8 mouse cellular contexts compared by ENCODE assay signal in the genomic region with DNA sequence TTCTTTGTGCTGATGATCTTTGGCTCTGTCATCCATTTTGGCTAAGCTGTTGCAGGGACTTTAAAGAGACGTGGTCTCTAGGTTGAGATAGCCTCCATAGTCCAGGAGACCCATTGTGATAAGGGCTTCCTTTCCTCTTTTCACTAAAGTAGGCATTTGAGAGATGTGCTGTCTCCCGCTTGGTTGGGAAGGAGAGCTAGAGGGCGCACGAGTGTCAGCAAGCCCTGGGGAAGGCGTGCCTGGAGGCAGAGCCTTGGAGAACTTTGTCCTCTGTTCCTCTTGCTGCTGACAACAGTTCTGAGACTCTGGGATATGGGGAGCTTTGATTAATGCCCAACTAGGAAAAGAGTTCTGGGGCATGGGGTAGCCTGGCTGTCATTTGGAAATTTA. TPM values are rescaled to one million over a fixed set of nuclear protein-coding genes. Genes with fewer than 3 reads are reported as not detected.
DNase-seq lines count a peak whose midpoint lies in the region; ATAC-seq and TF ChIP-seq lines count a peak whose summit lies in the region.

No protein-coding gene starts in this region.

- no peaks in the 10 kb centered on the region for H3K9me3 ChIP-seq in heart, embryonic 13.5 days
- no peaks in the 10 kb centered on the region for H3K9me3 ChIP-seq in heart, embryonic 12.5 days (replicated peaks)
- H3K9me3 ChIP-seq in ES-E14 (ENCODE audit: control insufficient read depth, insufficient read depth, low read depth, low read length) = no peaks in the 10 kb centered on the region
- no peaks in the 10 kb centered on the region for H3K9me3 ChIP-seq in embryonic facial prominence, embryonic 10.5 days

- H3K4me3 ChIP-seq in heart, embryonic 13.5 days = no peak overlapping the region
- H3K4me3 ChIP-seq in heart, embryonic 12.5 days = no peak overlapping the region
- H3K4me3 ChIP-seq in ES-E14 (ENCODE audit: insufficient read depth in 1 of 2, low read depth in 1 of 2, low read length in 2 of 2, poor library complexity in 1 of 2, severe bottlenecking in 1 of 2) = no peak overlapping the region
- H3K4me3 ChIP-seq in bone marrow, adult 2 months (replicated peaks; ENCODE audit: control insufficient read depth, low read depth, low read length) = no peak overlapping the region
- H3K4me3 ChIP-seq in embryonic facial prominence, embryonic 10.5 days = no peak overlapping the region

- peaks cover 27% of the 10 kb centered on the region for H3K4me1 ChIP-seq in heart, embryonic 13.5 days
- peaks cover 31% of the 10 kb centered on the region for H3K4me1 ChIP-seq in heart, embryonic 12.5 days (replicated peaks)
- peaks cover under 1 to 3% of the 10 kb centered on the region in 2 experiments; a peak in 1 of 4 replicates for H3K4me1 ChIP-seq in ES-E14 (ENCODE audit: control insufficient read depth in 2 of 2, insufficient read depth in 2 of 2, low read length in 2 of 2, poor library complexity in 1 of 2)
- H3K4me1 ChIP-seq in bone marrow, adult 2 months (ENCODE audit: control insufficient read depth, insufficient read depth, low read length) = peaks cover under 1% of the 10 kb centered on the region
- H3K4me1 ChIP-seq in embryonic facial prominence, embryonic 10.5 days = peaks cover 21% of the 10 kb centered on the region

- TF ChIP-seq CTCF in bone marrow, adult 2 months (IDR thresholded peaks at IDR 0.05; ENCODE audit: control insufficient read depth, insufficient read depth, low read length) = peak; percentile 31; the same call in 1 of the 2 replicates

- peak; percentile 13 for DNase-seq in ES-E14 (ENCODE audit: low read depth, low spot score)
- DNase-seq in kidney, postnatal 25 days = peak; percentile 85 to 89
- no peak for DNase-seq in embryonic facial prominence, embryonic 10.5 days (ENCODE audit: low spot score)
- no peak for DNase-seq in left cerebral cortex, adult 8-10 months (ENCODE audit: low spot score in 2 of 2)

- H3K27me3 ChIP-seq in heart, embryonic 13.5 days (replicated peaks) = no peaks in the 10 kb centered on the region
- H3K27me3 ChIP-seq in heart, embryonic 12.5 days (replicated peaks) = no peaks in the 10 kb centered on the region
- no peaks in the 10 kb centered on the region for H3K27me3 ChIP-seq in embryonic facial prominence, embryonic 10.5 days (replicated peaks; ENCODE audit: low read depth, poor library complexity, severe bottlenecking)

- H3K4me2 ChIP-seq in heart, embryonic 13.5 days = no peak overlapping the region
- no peak overlapping the region for H3K4me2 ChIP-seq in heart, embryonic 12.5 days

- 67% methylated on average over 5 of the region's 5 CpGs for WGBS in heart, embryonic 13.5 days
- WGBS in heart, embryonic 12.5 days = 55% methylated on average over 5 of the region's 5 CpGs
- 84% methylated on average over 5 of the region's 5 CpGs for WGBS in bone marrow, adult 2 months
- 78% methylated on average over 5 of the region's 5 CpGs for WGBS in embryonic facial prominence, embryonic 10.5 days

- in situ Hi-C loops in ES-E14 (cut with MboI; ENCODE audit: low sequenced_read_pairs in 2 of 2, unreplicated experiment in 2 of 2) = no loop called here

- TF ChIP-seq POLR2A in bone marrow, adult 2 months (IDR thresholded peaks at IDR 0.05; ENCODE audit: borderline replicate concordance, control insufficient read depth, low read depth, low read length) = no peak

- H3K9ac ChIP-seq in heart, embryonic 13.5 days = no peak overlapping the region
- H3K9ac ChIP-seq in heart, embryonic 12.5 days = no peak overlapping the region
- no peak overlapping the region for H3K9ac ChIP-seq in ES-E14 (ENCODE audit: insufficient read depth, low read depth, low read length, poor library complexity, severe bottlenecking)

- peak overlapping the region; percentile 49; the same call in 1 of the 2 replicates for H3K27ac ChIP-seq in heart, embryonic 13.5 days (replicated peaks)
- H3K27ac ChIP-seq in heart, embryonic 12.5 days (ENCODE audit: poor library complexity, severe bottlenecking) = no peak overlapping the region; the same call in 1 of the 2 replicates
- no peak overlapping the region for H3K27ac ChIP-seq in ES-E14 (ENCODE audit: insufficient read depth, low read depth, low read length, poor library complexity, severe bottlenecking)
- H3K27ac ChIP-seq in bone marrow, adult 2 months (ENCODE audit: control insufficient read depth, insufficient read depth, low read depth, low read length, poor library complexity) = no peak overlapping the region
- H3K27ac ChIP-seq in embryonic facial prominence, embryonic 10.5 days (replicated peaks) = no peak overlapping the region

- peaks cover 83% of the 10 kb centered on the region for H3K36me3 ChIP-seq in heart, embryonic 13.5 days
- peaks cover 69% of the 10 kb centered on the region for H3K36me3 ChIP-seq in heart, embryonic 12.5 days
- peaks cover 45% of the 10 kb centered on the region for H3K36me3 ChIP-seq in ES-E14 (ENCODE audit: control insufficient read depth, insufficient read depth, low read length, poor library complexity, severe bottlenecking)
- peaks cover 96% of the 10 kb centered on the region for H3K36me3 ChIP-seq in embryonic facial prominence, embryonic 10.5 days (replicated peaks)

- no peak for ATAC-seq in heart, embryonic 13.5 days (ENCODE audit: extremely low read depth, insufficient number of reproducible peaks, low FRiP score, low TSS enrichment)
- ATAC-seq in heart, embryonic 12.5 days (ENCODE audit: insufficient number of reproducible peaks, low FRiP score) = no peak
- no peak for ATAC-seq in erythroid progenitor cell, adult 5-6 weeks (replicated peaks; ENCODE audit: low FRiP score, poor library complexity, severe bottlenecking)

TF ChIP-seq in ES-E14, 5 proteins besides CTCF, POLR2A, EP300 and RAD21:
- TF ChIP-seq ZC3H11A (IDR thresholded peaks at IDR 0.05; ENCODE audit: borderline replicate concordance, low read depth, low read length) (no peak; the same call in 1 of the 2 replicates), HCFC1 (IDR thresholded peaks at IDR 0.05; ENCODE audit: borderline replicate concordance, insufficient read depth, low read length) (no peak), CHD2 (IDR thresholded peaks at IDR 0.05; ENCODE audit: low read depth, low read length) (no peak), ZNF384 (IDR thresholded peaks at IDR 0.05; ENCODE audit: low read depth, low read length) (no peak), MAFK (IDR thresholded peaks at IDR 0.05; ENCODE audit: insufficient read depth, low read depth, low read length) (no peak)

RNA-seq across cellular contexts. Expression of a gene that starts 20.3 kb away (rescaled TPM):
- 100.0 and 109 TPM in 2 replicates for polyA plus RNA-seq in heart, embryonic 13.5 days (2015; fragmentation: Nextera tagmentation; extraction: Ambion mirVana)
- 107 and 115 TPM in 2 replicates for polyA plus RNA-seq in heart, embryonic 12.5 days (2016; fragmentation: Nextera tagmentation; extraction: Ambion mirVana)
- total RNA-seq in ES-E14 (2012; rRNA removed) = 97.9 and 103 TPM in 2 replicates
- 199 and 273 TPM in 2 replicates for polyA plus RNA-seq in bone marrow, adult 2 months (2011; ENCODE audit: insufficient read depth, insufficient read length, low replicate concordance, missing spikeins)
- total RNA-seq in erythroid progenitor cell, adult 5-6 weeks (2015; ENCODE audit: low replicate concordance) = 118 and 151 TPM in 2 replicates
- total RNA-seq in erythroid progenitor cell, adult 5-6 weeks (2017; ENCODE audit: low replicate concordance) = 103 and 168 TPM in 2 replicates
- polyA plus RNA-seq in embryonic facial prominence, embryonic 10.5 days (2016; fragmentation: Nextera tagmentation; extraction: Ambion mirVana) = 161 and 162 TPM in 2 replicates
- total RNA-seq in left cerebral cortex, adult 8-10 months (2022) = 100 to 1,000 TPM; 174 to 191 (median 186) TPM

RNA-seq across cellular contexts. Expression of a gene that starts 20.5 kb away (rescaled TPM):
- polyA plus RNA-seq in heart, embryonic 13.5 days (2015; fragmentation: Nextera tagmentation; extraction: Ambion mirVana) = 74.5 and 76.8 TPM in 2 replicates
- 67.9 and 74.2 TPM in 2 replicates for polyA plus RNA-seq in heart, embryonic 12.5 days (2016; fragmentation: Nextera tagmentation; extraction: Ambion mirVana)
- 5.3 and 5.8 TPM in 2 replicates for total RNA-seq in ES-E14 (2012; rRNA removed)
- 28.6 and 37.9 TPM in 2 replicates for polyA plus RNA-seq in bone marrow, adult 2 months (2011; ENCODE audit: insufficient read depth, insufficient read length, low replicate concordance, missing spikeins)
- 80.9 and 111 TPM in 2 replicates for total RNA-seq in erythroid progenitor cell, adult 5-6 weeks (2015; ENCODE audit: low replicate concordance)
- total RNA-seq in erythroid progenitor cell, adult 5-6 weeks (2017; ENCODE audit: low replicate concordance) = 33.9 and 79.7 TPM in 2 replicates
- 19.9 and 20.3 TPM in 2 replicates for polyA plus RNA-seq in embryonic facial prominence, embryonic 10.5 days (2016; fragmentation: Nextera tagmentation; extraction: Ambion mirVana)
- 10 to 100 TPM; 52.0 to 65.8 (median 62.6) TPM for total RNA-seq in left cerebral cortex, adult 8-10 months (2022)

RNA-seq across cellular contexts. Expression of a gene that starts 37.9 kb away (rescaled TPM):
- 0.96 and 1.0 TPM in 2 replicates for polyA plus RNA-seq in heart, embryonic 13.5 days (2015; fragmentation: Nextera tagmentation; extraction: Ambion mirVana)
- polyA plus RNA-seq in heart, embryonic 12.5 days (2016; fragmentation: Nextera tagmentation; extraction: Ambion mirVana) = 1.7 and 2.0 TPM in 2 replicates
- 13.3 and 17.7 TPM in 2 replicates for total RNA-seq in ES-E14 (2012; rRNA removed)
- 0.84 and 1.1 TPM in 2 replicates for polyA plus RNA-seq in bone marrow, adult 2 months (2011; ENCODE audit: insufficient read depth, insufficient read length, low replicate concordance, missing spikeins)
- not detected in 2 replicates for total RNA-seq in erythroid progenitor cell, adult 5-6 weeks (2015; ENCODE audit: low replicate concordance)
- 0.51 TPM in 1 of 2 replicates, not detected in the other for total RNA-seq in erythroid progenitor cell, adult 5-6 weeks (2017; ENCODE audit: low replicate concordance)
- polyA plus RNA-seq in embryonic facial prominence, embryonic 10.5 days (2016; fragmentation: Nextera tagmentation; extraction: Ambion mirVana) = 2.8 and 3.4 TPM in 2 replicates
- total RNA-seq in left cerebral cortex, adult 8-10 months (2022) = 10 to 100 TPM; 18.3 to 21.6 (median 19.8) TPM

RNA-seq across cellular contexts. Expression of a gene that starts 44.1 kb away (rescaled TPM):
- 18.8 and 23.2 TPM in 2 replicates for polyA plus RNA-seq in heart, embryonic 13.5 days (2015; fragmentation: Nextera tagmentation; extraction: Ambion mirVana)
- 21.9 and 22.2 TPM in 2 replicates for polyA plus RNA-seq in heart, embryonic 12.5 days (2016; fragmentation: Nextera tagmentation; extraction: Ambion mirVana)
- total RNA-seq in ES-E14 (2012; rRNA removed) = 55.6 and 87.0 TPM in 2 replicates
- polyA plus RNA-seq in bone marrow, adult 2 months (2011; ENCODE audit: insufficient read depth, insufficient read length, low replicate concordance, missing spikeins) = 30.0 and 40.3 TPM in 2 replicates
- total RNA-seq in erythroid progenitor cell, adult 5-6 weeks (2015; ENCODE audit: low replicate concordance) = 4.6 and 14.1 TPM in 2 replicates
- total RNA-seq in erythroid progenitor cell, adult 5-6 weeks (2017; ENCODE audit: low replicate concordance) = 5.4 and 20.9 TPM in 2 replicates
- 46.2 and 47.9 TPM in 2 replicates for polyA plus RNA-seq in embryonic facial prominence, embryonic 10.5 days (2016; fragmentation: Nextera tagmentation; extraction: Ambion mirVana)
- 10 to 100 TPM; 22.2 to 30.1 (median 27.3) TPM for total RNA-seq in left cerebral cortex, adult 8-10 months (2022)

Comparison
In these comparisons a context has a peak if more than half of its experiments do, and no peak if none do; other contexts are left out.
1. DNase-seq: peak in ES-E14 (single experiment) and kidney, postnatal 25 days (2 of 2); none in embryonic facial prominence, embryonic 10.5 days (single experiment) and left cerebral cortex, adult 8-10 months (0 of 2).